Mouse (Mus musculus) CH12.LX (cell line): ENCODE measurements around the gene Arhgap18. TPM values are rescaled to one million over a fixed set of nuclear protein-coding genes. Genes with fewer than 3 reads are reported as not detected.

Source experiments
- DNase-seq: peaks from one replicate; pipeline ENCODE4 v3.0.0-alpha.2; 2013; ENCODE audit errors: extremely low read depth
- H3K27ac ChIP-seq: 2 replicates; pipeline ENCODE4 v1.5.1; 2012; ENCODE audit warnings: low read depth, mild to moderate bottlenecking, control low read depth, moderate library complexity; ENCODE audit not compliant: insufficient read depth
- H3K27me3 ChIP-seq: replicated peaks from 2 replicates; pipeline ENCODE3; 2012; ENCODE audit warnings: inconsistent platforms
- H3K36me3 ChIP-seq, 2 experiments: replicated peaks in 1 of 2; 2 replicates each; pipeline versions ENCODE3 to v1.6.1; 2012; ENCODE audit warnings: inconsistent platforms in 1 of 2, low read length in 1 of 2, mild to moderate bottlenecking in 1 of 2, mixed read lengths in 1 of 2, moderate library complexity in 1 of 2; ENCODE audit not compliant: control insufficient read depth in 1 of 2, insufficient read depth in 1 of 2
- H3K4me1 ChIP-seq, 2 experiments: 2 replicates each; pipeline ENCODE4 v1.6.1; 2012; ENCODE audit warnings: inconsistent platforms in 1 of 2, moderate library complexity in 1 of 2; ENCODE audit not compliant: insufficient read depth in 2 of 2, control insufficient read depth in 1 of 2
- H3K4me2 ChIP-seq: 2 replicates; pipeline ENCODE4 v1.6.1; 2012; ENCODE audit warnings: low read depth, mild to moderate bottlenecking, control low read depth; ENCODE audit not compliant: poor library complexity, insufficient read depth, severe bottlenecking
- H3K4me3 ChIP-seq, 3 experiments: fragments of 150-350 bp in 1 of 3; sonication (generic) in 1 of 3; replicated peaks in 1 of 3; 2 replicates each; pipeline versions ENCODE3 to v1.5.1; 2011 to 2012; ENCODE audit warnings: low read depth in 2 of 3, low read length in 2 of 3, mild to moderate bottlenecking in 2 of 3, moderate library complexity in 2 of 3, control low read depth in 1 of 3, improper control_type of control experiment in 1 of 3, inconsistent platforms in 1 of 3, mixed read lengths in 1 of 3; ENCODE audit not compliant: poor library complexity in 1 of 3
- H3K79me2 ChIP-seq: replicated peaks from 2 replicates; pipeline ENCODE4 v1.6.1; 2012; ENCODE audit warnings: mild to moderate bottlenecking, moderate library complexity; ENCODE audit not compliant: control insufficient read depth, poor library complexity, insufficient read depth, severe bottlenecking; ENCODE audit errors: extremely low read depth
- H3K9ac ChIP-seq: 2 replicates; pipeline ENCODE4 v1.6.1; 2012; ENCODE audit warnings: low read depth, mild to moderate bottlenecking, control low read depth, moderate library complexity; ENCODE audit not compliant: insufficient read depth
- H3K9me3 ChIP-seq: replicated peaks from 2 replicates; pipeline ENCODE3; 2012; ENCODE audit warnings: low read length, inconsistent platforms, mixed read lengths
- CHD2 ChIP-seq: IDR thresholded peaks from 2 replicates; pipeline ENCODE4 v1.6.1; 2011; ENCODE audit warnings: low read length, improper control_type of control experiment
- ELF1 ChIP-seq: IDR thresholded peaks from 2 replicates; pipeline ENCODE4 v1.6.1; 2014; ENCODE audit warnings: low read depth, mild to moderate bottlenecking, inconsistent platforms, low read length, improper control_type of control experiment
- EP300 ChIP-seq: IDR thresholded peaks from 2 replicates; pipeline ENCODE4 v1.6.1; 2011; ENCODE audit warnings: low read length, improper control_type of control experiment
- ETS1 ChIP-seq: conservative IDR thresholded peaks from 2 replicates; pipeline ENCODE4 v1.6.1; 2012; ENCODE audit warnings: low read depth, mild to moderate bottlenecking, inconsistent platforms, low read length, improper control_type of control experiment, moderate library complexity
- HCFC1 ChIP-seq: IDR thresholded peaks from 2 replicates; pipeline ENCODE4 v1.6.1; 2012; ENCODE audit warnings: low read depth, mild to moderate bottlenecking, inconsistent platforms, low read length, improper control_type of control experiment
- JUN ChIP-seq: IDR thresholded peaks from 2 replicates; pipeline ENCODE4 v1.6.1; 2011; ENCODE audit warnings: low read depth, mild to moderate bottlenecking, low read length, improper control_type of control experiment, moderate library complexity; ENCODE audit not compliant: insufficient read depth
- JUND ChIP-seq: conservative IDR thresholded peaks from 2 replicates; pipeline ENCODE4 v1.6.1; 2011; ENCODE audit warnings: low read depth, low read length, improper control_type of control experiment
- KAT2A ChIP-seq: IDR thresholded peaks from 2 replicates; pipeline ENCODE4 v1.6.1; 2012; ENCODE audit warnings: low read length, improper control_type of control experiment, inconsistent platforms; ENCODE audit not compliant: insufficient replicate concordance
- MAFK ChIP-seq: IDR thresholded peaks from 2 replicates; pipeline ENCODE4 v1.6.1; 2011; ENCODE audit warnings: low read length, improper control_type of control experiment; ENCODE audit not compliant: insufficient replicate concordance
- MYC ChIP-seq: IDR thresholded peaks from 2 replicates; pipeline ENCODE4 v1.6.1; 2011; ENCODE audit warnings: low read depth, mild to moderate bottlenecking, improper control_type of control experiment, low read length
- NRF1 ChIP-seq: IDR thresholded peaks from 2 replicates; pipeline ENCODE4 v1.6.1; 2014; ENCODE audit warnings: low read depth, mild to moderate bottlenecking, inconsistent platforms, low read length, improper control_type of control experiment, moderate library complexity
- POLR2A ChIP-seq: IDR thresholded peaks from 2 replicates; pipeline ENCODE4 v1.6.1; 2011; ENCODE audit warnings: low read depth, mild to moderate bottlenecking, improper control_type of control experiment, low read length
- POLR2AphosphoS2 ChIP-seq: IDR thresholded peaks from 2 replicates; pipeline ENCODE4 v1.6.1; 2011; ENCODE audit warnings: low read depth, low read length, improper control_type of control experiment
- RAD21 ChIP-seq: IDR thresholded peaks from 2 replicates; pipeline ENCODE4 v1.6.1; 2011; ENCODE audit warnings: low read depth, mild to moderate bottlenecking, low read length, improper control_type of control experiment, moderate library complexity
- TCF12 ChIP-seq: IDR thresholded peaks from 2 replicates; pipeline ENCODE4 v1.6.1; 2014; ENCODE audit warnings: low read depth, mild to moderate bottlenecking, inconsistent platforms, low read length, improper control_type of control experiment
- UBTF ChIP-seq: IDR thresholded peaks from 2 replicates; pipeline ENCODE4 v1.6.1; 2012; ENCODE audit warnings: low read depth, mild to moderate bottlenecking, inconsistent platforms, low read length, improper control_type of control experiment, moderate library complexity
- ZC3H11A ChIP-seq: IDR thresholded peaks from 2 replicates; pipeline ENCODE4 v1.6.1; 2012; ENCODE audit warnings: low read depth, mild to moderate bottlenecking, inconsistent platforms, low read length, improper control_type of control experiment
- ZKSCAN1 ChIP-seq: IDR thresholded peaks from 2 replicates; pipeline ENCODE4 v1.6.1; 2012; ENCODE audit warnings: low read depth, inconsistent platforms, low read length, improper control_type of control experiment, borderline replicate concordance
- dilution Hi-C: fragments of 300-500 bp; cut with MboI; formaldehyde crosslinking; loops from 2 replicates; pipeline ENCODE4 v1.14.3; 2020; ENCODE audit warnings: low sequenced_read_pairs; ENCODE audit not compliant: extremely low pct_unique_long_range_greater_than_20kb, extremely low pct_ligation_motif_present
- in situ Hi-C: fragments of 300-500 bp; cut with MboI; formaldehyde crosslinking; loops from 3 replicates; pipeline ENCODE4 v1.14.3; 2019; ENCODE audit warnings: low sequenced_read_pairs, low pct_ligation_motif_present, low pct_unique_long_range_greater_than_20kb, mixed read lengths
- polyA plus RNA-seq: library from polyadenylated mRNA; unstranded; fragments of >175 nt; gene quantifications from 2 replicates; pipeline ENCODE4 v1.2.1, GENCODE M21; 2012; ENCODE audit warnings: low read depth; ENCODE audit not compliant: insufficient read length
- total RNA-seq, 2 experiments: library from RNA; depleted of rRNA; stranded (reverse); fragments of 300-350 nt in 1 of 2; fragments of >200 nt in 1 of 2; gene quantifications; 2 replicates each; pipeline ENCODE4 v1.2.3; 2012 to 2014

Gene Arhgap18
- total and polyA plus RNA-seq, 3 experiments, result 3.3 to 4.2 (median 3.3) TPM

- H3K36me3 ChIP-seq, result no peaks in the 10 kb centered on the region
- no peaks in the 10 kb centered on the region for H3K27me3 ChIP-seq
- in situ Hi-C loops, result loop anchor here (25.0 kb wide), 1 partner anchor 263 kb away; no protein-coding TSS in a partner anchor
- no peak for TF ChIP-seq MYC
- TF ChIP-seq ETS1, result no peak
- no peak for TF ChIP-seq RAD21
- TF ChIP-seq TCF12, result no peak
- TF ChIP-seq CHD2, result no peak
- no peak for DNase-seq
- dilution Hi-C loops, result no loop called here
- no peaks in the 10 kb centered on the region for H3K9me3 ChIP-seq
- no peak overlapping the region for H3K4me2 ChIP-seq
- no peak overlapping the region for H3K4me3 ChIP-seq
- no peak overlapping the region for H3K9ac ChIP-seq
- no peaks in the 10 kb centered on the region for H3K79me2 ChIP-seq
- no peak overlapping the region for H3K27ac ChIP-seq
- peaks cover 0 to 4% of the 10 kb centered on the region in 2 experiments; a peak in 1 of 4 replicates for H3K4me1 ChIP-seq
Observed at GRCm38 (mm10) chr10:26724704-26725103, 28.5 kb upstream of the Arhgap18 start.

- in situ Hi-C loops, result no loop called here
- Histone ChIP-seq H3K79me2 (no peaks in the 10 kb centered on the region), H3K4me3 (no peak overlapping the region), H3K9me3 (peaks cover under 1% of the 10 kb centered on the region), H3K4me2 (no peak overlapping the region), H3K9ac (no peak overlapping the region), H3K27me3 (no peaks in the 10 kb centered on the region), H3K27ac (no peak overlapping the region), H3K4me1 (peaks cover 0 to 4% of the 10 kb centered on the region in 2 experiments; a peak in 1 of 4 replicates), H3K36me3 (no peaks in the 10 kb centered on the region)
- DNase-seq, result no peak
- no peak for TF ChIP-seq ZC3H11A
- no peak for TF ChIP-seq JUN
- TF ChIP-seq UBTF, result no peak
- TF ChIP-seq ELF1, result no peak
- TF ChIP-seq EP300, result no peak
- no peak for TF ChIP-seq JUND
- no peak for TF ChIP-seq NRF1
- no peak for TF ChIP-seq ZKSCAN1
- TF ChIP-seq ETS1, result no peak
- TF ChIP-seq KAT2A, result no peak
- TF ChIP-seq POLR2AphosphoS2, result no peak
- no peak for TF ChIP-seq MAFK
- no peak for TF ChIP-seq HCFC1
- no peak for TF ChIP-seq POLR2A
- dilution Hi-C loops, result no loop called here
Observed at GRCm38 (mm10) chr10:26725255-26725654, 28.0 kb upstream of the Arhgap18 start.
